Mouse (Mus musculus) forebrain, embryonic 16.5 days (tissue): ENCODE data around the gene Rufy4. TPM values are rescaled to one million over a fixed set of nuclear protein-coding genes. Genes with fewer than 3 reads are reported as not detected.

Experiments used
- ATAC-seq: fragments of 200-750 bp; cut with Nextera tagmentation; 2 replicates; pipeline ENCODE4 v1.8.0; 2017; ENCODE audit warnings: mild to moderate bottlenecking, moderate library complexity
- H3K27ac ChIP-seq: fragments of 300-500 bp; sonication (generic); 2 replicates; pipeline ENCODE4 v1.5.1; 2014; ENCODE audit warnings: low read length, control low read depth
- H3K27me3 ChIP-seq: fragments of 300-500 bp; sonication (generic); replicated peaks from 2 replicates; pipeline ENCODE4 v1.6.1; 2014; ENCODE audit warnings: low read length; ENCODE audit not compliant: control insufficient read depth, insufficient read depth
- H3K36me3 ChIP-seq: fragments of 300-500 bp; sonication (generic); 2 replicates; pipeline ENCODE4 v1.6.1; 2014; ENCODE audit not compliant: control insufficient read depth, insufficient read depth
- H3K4me1 ChIP-seq: fragments of 300-500 bp; sonication (generic); replicated peaks from 2 replicates; pipeline ENCODE4 v1.6.1; 2014; ENCODE audit warnings: low read length; ENCODE audit not compliant: control insufficient read depth, insufficient read depth
- H3K4me2 ChIP-seq: fragments of 300-500 bp; sonication (generic); 2 replicates; pipeline ENCODE4 v1.6.1; 2014; ENCODE audit warnings: mild to moderate bottlenecking, low read length, control low read depth
- H3K4me3 ChIP-seq: fragments of 300-500 bp; sonication (generic); replicated peaks from 2 replicates; pipeline ENCODE4 v1.5.1; 2014; ENCODE audit warnings: mild to moderate bottlenecking, low read length, control low read depth
- H3K9ac ChIP-seq: fragments of 300-500 bp; sonication (generic); replicated peaks from 2 replicates; pipeline ENCODE4 v1.6.1; 2014; ENCODE audit warnings: low read depth, low read length, control low read depth
- H3K9me3 ChIP-seq: fragments of 300-500 bp; sonication (generic); 2 replicates; pipeline ENCODE4 v1.6.1; 2016; ENCODE audit warnings: low read length; ENCODE audit not compliant: control insufficient read depth
- WGBS: fragments of 180-500 bp; shearing (Covaris S2); extraction: QIAGEN DNeasy Blood & Tissue Kit; methylation state at CpG from one replicate; pipeline ENCODE4 v1.1.7; 2014; 5-methylcytosine and 5-hydroxymethylcytosine counted together
- polyA plus RNA-seq: library from polyadenylated mRNA; unstranded; fragments of >200 nt; fragmentation: Nextera tagmentation; extraction: Ambion mirVana; gene quantifications from 2 replicates; pipeline ENCODE4 v1.2.1, GENCODE M21; 2015

Gene Rufy4
- 0.32 and 0.36 TPM in 2 replicates for polyA plus RNA-seq

DNA sequence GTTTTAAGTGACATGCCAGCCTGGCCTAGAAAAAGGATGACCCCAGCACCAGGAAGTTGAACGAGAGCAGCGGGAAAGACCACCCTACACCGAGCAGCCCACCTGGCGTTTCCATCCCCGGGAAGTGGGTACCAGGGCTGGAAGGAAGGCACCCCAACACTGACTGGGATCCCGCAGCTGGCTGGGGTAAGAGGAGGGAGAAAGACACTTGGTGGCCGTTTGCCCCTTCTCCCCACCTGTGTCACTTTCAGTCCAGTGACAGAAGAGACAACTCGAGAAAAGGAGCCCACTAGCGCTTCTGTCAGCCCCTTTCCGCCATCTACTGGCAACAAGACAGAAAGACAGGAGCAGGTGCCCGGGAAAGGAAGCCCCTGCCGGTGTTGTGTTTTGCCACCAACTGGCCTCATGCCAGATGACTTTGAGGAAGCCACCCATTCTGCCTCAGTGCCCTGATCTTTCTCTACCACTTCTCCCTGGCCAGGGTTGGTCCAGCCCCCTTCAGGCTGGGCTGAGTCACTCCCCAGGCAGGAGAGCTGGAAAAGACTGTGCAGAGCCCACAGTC, at the start of gene Rufy4:
Gene Rufy4, plus strand, starts transcription at position 551 of the 562 bp plus-strand sequence.
- Histone ChIP-seq H3K27me3 (no peaks in the 10 kb centered on the region; the same call in 1 of the 2 replicates), H3K36me3 (no peaks in the 10 kb centered on the region), H3K27ac (no peak within 1 kb of the TSS), H3K4me3 (peak within 1 kb of the TSS; percentile 53), H3K9ac (peak within 1 kb of the TSS; percentile 59), H3K9me3 (no peaks in the 10 kb centered on the region), H3K4me1 (peaks cover 25% of the 10 kb centered on the region), H3K4me2 (peak within 1 kb of the TSS; percentile 93)
- WGBS: 2% methylated on average over 12 of the region's 12 CpGs
- ATAC-seq: peak; percentile 43

DNA sequence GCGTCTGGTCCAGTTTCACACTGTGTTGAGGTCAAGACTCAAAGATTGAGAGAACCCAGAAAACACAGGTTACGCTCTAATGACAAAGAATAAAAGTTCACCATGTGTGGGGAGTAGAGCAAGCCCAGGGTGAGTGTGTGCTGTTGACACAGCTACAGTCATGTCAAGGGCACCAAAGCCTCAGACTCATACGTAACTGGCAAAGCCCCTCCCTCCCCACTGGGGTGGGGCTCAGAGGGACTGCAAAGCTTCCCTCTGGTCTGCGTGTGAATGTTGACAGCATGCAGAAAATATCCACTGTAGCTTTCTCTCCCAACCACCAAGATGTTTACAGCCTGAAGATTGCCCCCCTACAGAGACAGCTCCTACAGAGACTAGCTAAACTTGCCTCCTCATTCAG, 49.1 kb upstream of the Rufy4 start:
- Histone ChIP-seq H3K9ac (no peak overlapping the region), H3K36me3 (no peaks in the 10 kb centered on the region), H3K4me2 (no peak overlapping the region), H3K9me3 (no peaks in the 10 kb centered on the region), H3K4me3 (no peak overlapping the region), H3K27ac (no peak overlapping the region), H3K27me3 (no peaks in the 10 kb centered on the region), H3K4me1 (no peaks in the 10 kb centered on the region)
- no peak for ATAC-seq
- 89% methylated on average over 4 of the region's 4 CpGs for WGBS

DNA sequence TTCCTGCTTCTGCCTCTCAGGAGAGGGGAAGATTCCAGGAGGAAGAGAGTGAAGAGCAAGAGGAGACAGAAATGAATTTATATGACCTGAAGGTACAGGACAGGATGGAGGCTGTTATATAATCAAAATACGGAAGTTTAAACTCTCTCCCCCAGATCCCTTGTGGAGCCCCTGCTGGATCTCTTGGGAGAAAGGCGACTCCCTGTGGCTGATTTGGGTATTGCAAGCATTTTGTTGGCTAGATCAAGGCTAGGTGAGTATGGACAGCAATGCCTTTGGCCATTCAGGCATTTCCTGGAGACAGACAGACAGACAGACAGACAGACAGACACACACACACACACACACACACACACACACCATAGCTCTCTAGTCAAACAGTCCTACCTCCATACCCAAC, 48.0 kb upstream of the Rufy4 start:
- no peaks in the 10 kb centered on the region for H3K4me1 ChIP-seq
- H3K9ac ChIP-seq: no peak overlapping the region
- 9% methylated on average over 2 of the region's 2 CpGs for WGBS

DNA sequence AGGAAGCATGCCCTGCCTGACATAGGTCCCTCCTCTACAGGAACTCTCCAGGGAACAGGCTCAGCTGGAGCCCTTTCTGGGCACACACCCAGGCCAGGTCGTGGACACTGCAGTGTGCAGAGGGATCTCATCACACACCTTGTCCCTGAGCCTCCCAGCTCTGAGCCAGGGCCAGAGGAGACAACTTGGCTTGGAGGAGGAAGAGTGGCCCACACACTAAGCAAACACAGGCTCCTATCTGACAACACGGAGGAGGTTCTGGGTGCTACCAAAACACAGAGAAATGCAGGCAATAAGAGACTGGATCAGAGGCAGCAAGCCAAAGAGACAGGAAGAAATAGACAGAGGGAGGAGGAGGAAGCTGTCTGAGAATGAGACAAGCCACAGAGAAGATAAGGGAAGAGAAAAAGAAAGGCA, 43.8 kb upstream of the Rufy4 start:
- Histone ChIP-seq H3K4me1 (no peaks in the 10 kb centered on the region), H3K9me3 (no peaks in the 10 kb centered on the region), H3K9ac (no peak overlapping the region), H3K27me3 (no peaks in the 10 kb centered on the region), H3K36me3 (no peaks in the 10 kb centered on the region), H3K27ac (no peak overlapping the region), H3K4me3 (no peak overlapping the region), H3K4me2 (no peak overlapping the region)
- ATAC-seq: no peak
- WGBS: 61% methylated on average over 2 of the region's 2 CpGs

More for the DNA sequence above, 48.0 kb upstream of the Rufy4 start:
- H3K36me3 ChIP-seq: no peaks in the 10 kb centered on the region
- H3K27me3 ChIP-seq: no peaks in the 10 kb centered on the region
- H3K27ac ChIP-seq: no peak overlapping the region
- no peak overlapping the region for H3K4me3 ChIP-seq
- H3K9me3 ChIP-seq: no peaks in the 10 kb centered on the region
- H3K4me2 ChIP-seq: no peak overlapping the region
- no peak for ATAC-seq

DNA sequence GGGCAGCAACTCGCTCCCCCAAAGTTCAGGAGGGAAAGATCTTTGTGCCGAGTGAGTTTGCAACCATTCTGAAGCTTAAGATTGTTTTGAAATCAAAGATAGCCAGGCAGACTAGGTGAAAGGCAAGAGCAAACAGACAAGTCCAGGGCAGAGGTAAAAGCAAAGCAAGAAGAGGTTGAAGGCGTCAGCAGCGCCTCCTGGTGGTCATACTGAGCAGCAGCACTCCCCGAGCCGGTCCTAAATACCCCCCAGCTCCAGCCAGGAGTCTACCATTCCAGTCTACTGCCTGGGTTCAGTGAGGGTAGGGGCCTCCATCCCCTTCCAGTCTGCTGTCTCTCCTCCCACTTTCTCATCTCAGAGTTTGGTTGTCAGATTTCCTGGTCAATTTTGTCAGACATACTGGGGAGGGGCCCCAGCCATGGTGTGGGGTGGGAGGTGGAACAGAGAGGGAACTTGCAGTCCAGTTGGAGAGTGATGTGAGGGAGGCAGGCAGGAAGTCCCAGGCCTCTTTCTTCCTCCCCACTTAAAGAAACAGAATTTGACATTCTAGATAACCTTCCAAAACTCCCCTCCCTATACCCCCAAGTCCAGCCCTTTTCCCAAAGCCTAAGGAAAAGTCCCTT, 42.4 kb upstream of the Rufy4 start:
- no peaks in the 10 kb centered on the region for H3K4me1 ChIP-seq
- no peak overlapping the region for H3K4me2 ChIP-seq
- WGBS: 17% methylated on average over 6 of the region's 6 CpGs
- ATAC-seq: peak; percentile 28; the same call in 1 of the 2 replicates
- H3K4me3 ChIP-seq: no peak overlapping the region
- no peaks in the 10 kb centered on the region for H3K36me3 ChIP-seq
- no peaks in the 10 kb centered on the region for H3K9me3 ChIP-seq
- H3K27me3 ChIP-seq: no peaks in the 10 kb centered on the region
- H3K27ac ChIP-seq: no peak overlapping the region
- no peak overlapping the region for H3K9ac ChIP-seq

DNA sequence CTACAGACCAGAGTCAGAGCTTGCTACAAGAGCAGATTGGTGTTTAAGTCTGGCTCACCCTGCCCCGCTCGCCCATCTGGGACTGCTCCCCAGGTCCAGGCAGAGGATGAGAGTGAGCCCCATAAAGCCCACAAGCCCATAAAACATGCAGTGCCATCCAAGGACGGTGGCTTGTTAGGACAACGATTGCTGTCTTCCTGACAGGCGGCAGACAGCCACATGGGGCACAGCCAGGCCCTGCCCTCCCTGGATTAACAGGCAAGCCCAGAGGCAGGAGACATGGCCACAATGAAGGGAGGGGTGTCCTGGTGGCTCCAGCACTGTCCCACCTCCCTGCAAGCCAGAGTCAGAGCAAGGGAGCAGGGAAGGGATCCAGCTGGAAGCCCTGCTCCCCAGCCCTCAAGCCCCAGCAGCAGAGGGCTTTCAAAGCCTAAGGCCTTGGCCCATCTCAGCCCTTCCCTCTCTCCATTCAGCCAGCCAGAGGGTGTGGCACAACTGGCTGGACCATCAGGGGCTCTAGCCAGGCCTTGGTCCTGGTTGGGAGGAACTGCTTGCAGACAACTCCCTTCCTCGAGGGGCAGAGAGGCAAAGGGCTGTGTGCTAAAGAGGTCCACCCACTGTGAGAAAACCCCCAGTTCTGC, 41.2 kb upstream of the Rufy4 start:
- Histone ChIP-seq H3K4me1 (no peaks in the 10 kb centered on the region), H3K9me3 (no peaks in the 10 kb centered on the region), H3K36me3 (no peaks in the 10 kb centered on the region), H3K4me2 (no peak overlapping the region), H3K4me3 (no peak overlapping the region), H3K27me3 (no peaks in the 10 kb centered on the region), H3K27ac (no peak overlapping the region), H3K9ac (no peak overlapping the region)
- no peak for ATAC-seq
- WGBS: 60% methylated on average over 6 of the region's 6 CpGs

DNA sequence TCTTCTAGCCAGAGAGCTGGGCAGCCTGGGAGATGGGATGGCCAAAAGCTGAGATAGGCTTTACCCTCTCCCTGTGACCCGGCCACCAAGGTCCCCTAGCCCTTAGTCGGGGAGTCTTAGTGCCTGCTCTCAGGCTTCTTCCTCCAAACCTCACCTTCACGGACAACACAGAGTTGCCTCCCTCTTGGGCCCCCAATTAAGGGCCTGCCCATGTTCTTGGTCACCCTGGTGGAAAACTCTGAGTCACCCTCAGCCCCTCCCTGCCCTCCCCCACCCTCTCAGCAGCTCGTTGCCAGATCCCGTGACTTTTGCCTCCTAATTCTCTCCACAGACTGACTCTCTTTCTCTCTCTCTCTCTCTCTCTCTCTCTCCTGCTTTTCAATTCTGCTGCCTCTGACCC, 40.6 kb upstream of the Rufy4 start:
- no peak overlapping the region for H3K27ac ChIP-seq
- no peak overlapping the region for H3K9ac ChIP-seq
- ATAC-seq: no peak
- no peak overlapping the region for H3K4me2 ChIP-seq
- 52% methylated on average over 5 of the region's 5 CpGs for WGBS
- H3K4me1 ChIP-seq: no peaks in the 10 kb centered on the region
- H3K36me3 ChIP-seq: no peaks in the 10 kb centered on the region
- no peak overlapping the region for H3K4me3 ChIP-seq
- no peaks in the 10 kb centered on the region for H3K27me3 ChIP-seq
- no peaks in the 10 kb centered on the region for H3K9me3 ChIP-seq

DNA sequence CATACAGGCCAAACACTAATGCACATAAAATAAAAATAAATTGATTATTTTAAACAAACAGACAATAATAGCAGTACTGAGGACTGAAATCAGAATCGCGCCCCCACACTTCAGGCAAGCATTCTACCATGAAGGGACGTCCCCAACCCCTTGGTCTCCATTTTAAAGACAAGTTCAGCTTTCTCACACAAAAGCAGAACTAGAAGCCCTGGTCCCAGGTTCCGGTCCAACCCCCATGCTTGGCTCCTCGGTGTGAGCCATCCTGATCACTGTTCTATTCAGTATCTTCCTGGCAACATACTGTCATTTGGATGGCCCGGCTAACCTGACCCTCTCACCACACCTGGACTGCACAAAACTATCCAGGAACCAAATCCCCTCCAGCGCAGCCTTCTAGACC, 39.8 kb upstream of the Rufy4 start:
- Histone ChIP-seq H3K36me3 (no peaks in the 10 kb centered on the region), H3K27ac (no peak overlapping the region), H3K9ac (no peak overlapping the region), H3K27me3 (no peaks in the 10 kb centered on the region), H3K4me1 (no peaks in the 10 kb centered on the region), H3K4me3 (no peak overlapping the region), H3K4me2 (no peak overlapping the region), H3K9me3 (no peaks in the 10 kb centered on the region)
- ATAC-seq: no peak
- 87% methylated on average over 7 of the region's 7 CpGs for WGBS

DNA sequence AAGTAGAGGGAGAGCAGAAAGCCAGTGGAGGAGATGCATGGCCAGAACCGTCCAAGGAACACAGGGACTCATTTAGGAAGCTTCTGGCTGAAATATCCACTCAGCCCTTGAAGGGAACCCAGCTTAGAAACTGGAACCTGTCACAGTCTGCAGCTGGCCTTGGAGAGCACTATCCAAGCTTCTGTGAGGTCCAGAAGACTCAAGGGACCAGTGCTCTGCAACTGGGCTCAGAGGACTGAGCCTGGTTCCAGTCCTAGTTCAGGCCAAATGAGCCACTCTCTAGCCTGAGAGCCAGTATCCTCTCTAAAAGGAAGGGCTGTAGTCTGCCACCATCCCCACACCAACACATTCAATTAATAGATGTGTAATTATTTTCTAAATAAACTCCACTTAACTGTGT, 36.8 kb upstream of the Rufy4 start:
- Histone ChIP-seq H3K27ac (no peak overlapping the region), H3K9me3 (no peaks in the 10 kb centered on the region), H3K4me1 (peaks cover 8% of the 10 kb centered on the region), H3K9ac (no peak overlapping the region), H3K4me2 (no peak overlapping the region), H3K36me3 (no peaks in the 10 kb centered on the region), H3K4me3 (no peak overlapping the region), H3K27me3 (no peaks in the 10 kb centered on the region)
- no peak for ATAC-seq
- 80% methylated on average over 1 of the region's 1 CpGs for WGBS
